Mouse (Mus musculus): ENCODE results near the gene Gm15128.
"Not testable (repeated sequence)": the region's sequence is repeated elsewhere in the genome, so short reads cannot be mapped to it uniquely, and the experiment has no call there.

Gm15128 gene

GRCm38 (mm10) chrX:147765691-147766090, at the start of gene Gm15128:
TSS of gene Gm15128 (plus strand) at chrX:147765991.
- not testable (repeated sequence) for DNase-seq (ENCODE audit: low spot score in 2 of 2)

Measured in right cerebral cortex, postnatal 36 days (tissue).